12 mouse cellular contexts compared by ENCODE assay signal in the genomic region with DNA sequence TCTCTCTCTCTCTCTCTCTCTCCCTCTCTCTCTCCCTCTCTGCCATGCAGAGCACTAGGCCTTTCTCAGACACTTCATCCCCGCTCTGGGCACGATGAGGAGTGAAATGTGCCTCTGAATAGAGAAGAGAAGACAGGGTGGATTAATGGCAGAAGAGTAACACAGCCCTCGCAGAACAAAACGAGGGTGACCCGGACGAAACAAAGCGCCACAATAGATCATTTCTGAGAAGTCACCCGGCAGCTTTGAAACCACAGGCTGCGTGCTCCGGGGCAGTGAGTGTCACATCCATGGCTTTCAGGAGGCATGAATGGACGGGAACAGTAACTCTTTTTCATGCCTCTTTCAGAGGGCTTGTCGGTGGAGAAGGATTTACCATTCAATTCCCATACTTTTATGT.
A peak's percentile ranks its signal among the peaks of the same experiment; 100 is the strongest.
DNase-seq lines count a peak whose midpoint lies in the region; ATAC-seq and TF ChIP-seq lines count a peak whose summit lies in the region.
"Had no signal": no experiment of that assay in that cellular context is flagged by ENCODE, and none has a peak within 500 bp of the region (broad histone marks: within the 10 kb centered on the region; RNA-seq: fewer than 3 reads in every experiment).

No protein-coding gene starts in this region.

- H3K9me3 ChIP-seq in forebrain, embryonic 13.5 days (replicated peaks) = no peaks in the 10 kb centered on the region
- no peaks in the 10 kb centered on the region for H3K9me3 ChIP-seq in midbrain, embryonic 11.5 days (ENCODE audit: control insufficient read depth, low read length)
- H3K9me3 ChIP-seq in neural tube, embryonic 15.5 days (replicated peaks) = no peaks in the 10 kb centered on the region

- H3K4me3 ChIP-seq in forebrain, embryonic 13.5 days = no peak overlapping the region
- no peak overlapping the region for H3K4me3 ChIP-seq in midbrain, embryonic 11.5 days (ENCODE audit: low read depth, low read length)
- no peak overlapping the region for H3K4me3 ChIP-seq in neural tube, embryonic 15.5 days (replicated peaks)
- H3K4me3 ChIP-seq in layer of hippocampus, adult 2 months = no peak overlapping the region

- peak; percentile 5 to 10 for DNase-seq in kidney, postnatal 4 days
- no peak for DNase-seq in kidney, adult 9 months
- peak; percentile 93 for DNase-seq in midbrain, embryonic 11.5 days (ENCODE audit: low spot score, missing footprints)
- no peak for DNase-seq in layer of hippocampus, adult 2 months (ENCODE audit: low spot score in 2 of 2)
- DNase-seq in spleen, postnatal 36 days (ENCODE audit: low spot score in 2 of 2) = no peak
- no peak for DNase-seq in urinary bladder, postnatal 10 days (ENCODE audit: low spot score)
- DNase-seq: cerebellum, adult 18-20 months; kidney, postnatal 36 days; thymus, adult 2 months had no signal

- peak; percentile 20; the same call in 1 of the 2 replicates for ATAC-seq in forebrain, embryonic 13.5 days
- ATAC-seq in midbrain, embryonic 11.5 days (ENCODE audit: low FRiP score) = peak; percentile 76
- ATAC-seq in neural tube, embryonic 15.5 days (ENCODE audit: low FRiP score) = peak; percentile 72; the same call in 1 of the 2 replicates
- ATAC-seq: activated CD4-positive, CD25-positive, alpha-beta regulatory T cell, adult 4 months had no signal

- peaks cover 44% of the 10 kb centered on the region for H3K4me1 ChIP-seq in forebrain, embryonic 13.5 days
- peaks cover 37% of the 10 kb centered on the region for H3K4me1 ChIP-seq in midbrain, embryonic 11.5 days (ENCODE audit: control insufficient read depth, insufficient read depth, low read length)
- peaks cover 14% of the 10 kb centered on the region for H3K4me1 ChIP-seq in neural tube, embryonic 15.5 days

- H3K27me3 ChIP-seq in forebrain, embryonic 13.5 days = no peaks in the 10 kb centered on the region
- no peaks in the 10 kb centered on the region for H3K27me3 ChIP-seq in midbrain, embryonic 11.5 days (ENCODE audit: control insufficient read depth, insufficient read depth, low read length)
- no peaks in the 10 kb centered on the region for H3K27me3 ChIP-seq in neural tube, embryonic 15.5 days (replicated peaks)

- no peak overlapping the region for H3K4me2 ChIP-seq in forebrain, embryonic 13.5 days
- no peak overlapping the region for H3K4me2 ChIP-seq in midbrain, embryonic 11.5 days
- no peak overlapping the region for H3K4me2 ChIP-seq in neural tube, embryonic 15.5 days

- 8% methylated on average over 12 of the region's 12 CpGs for WGBS in forebrain, embryonic 13.5 days
- 14% methylated on average over 12 of the region's 12 CpGs for WGBS in midbrain, embryonic 11.5 days
- 13% methylated on average over 12 of the region's 12 CpGs for WGBS in neural tube, embryonic 15.5 days

- TF ChIP-seq CTCF in layer of hippocampus, adult 2 months (conservative IDR thresholded peaks at IDR 0.05) = no peak

- no peak overlapping the region for H3K9ac ChIP-seq in forebrain, embryonic 13.5 days
- H3K9ac ChIP-seq in midbrain, embryonic 11.5 days (ENCODE audit: low read length) = no peak overlapping the region
- H3K9ac ChIP-seq in neural tube, embryonic 15.5 days (replicated peaks) = no peak overlapping the region

- H3K36me3 ChIP-seq in forebrain, embryonic 13.5 days (ENCODE audit: poor library complexity, severe bottlenecking) = peaks cover 3% of the 10 kb centered on the region; the same call in 1 of the 2 replicates
- no peaks in the 10 kb centered on the region for H3K36me3 ChIP-seq in midbrain, embryonic 11.5 days (ENCODE audit: control insufficient read depth, insufficient read depth, low read length)
- no peaks in the 10 kb centered on the region for H3K36me3 ChIP-seq in neural tube, embryonic 15.5 days

- H3K27ac ChIP-seq in forebrain, embryonic 13.5 days = no peak overlapping the region
- peak overlapping the region; percentile 13; the same call in 1 of the 2 replicates for H3K27ac ChIP-seq in midbrain, embryonic 11.5 days (ENCODE audit: low read depth, low read length)
- 0 out of 2 replicates have a peak overlapping the region, but pooled peaks have one; percentile 23 for H3K27ac ChIP-seq in neural tube, embryonic 15.5 days (replicated peaks)
- H3K27ac ChIP-seq in layer of hippocampus, adult 2 months = no peak overlapping the region

Comparison
In these comparisons a context has a peak if more than half of its experiments do, and no peak if none do; other contexts are left out.
1. DNase-seq: peak in kidney, postnatal 4 days (2 of 2) and midbrain, embryonic 11.5 days (single experiment); none in kidney, adult 9 months (single experiment), layer of hippocampus, adult 2 months (0 of 2), spleen, postnatal 36 days (0 of 2) and urinary bladder, postnatal 10 days (single experiment).
2. ATAC-seq: peak in every context shown above with its lines; median percentile 76 in midbrain, embryonic 11.5 days; 72 in neural tube, embryonic 15.5 days; 20 in forebrain, embryonic 13.5 days.
3. H3K27ac ChIP-seq: peak in midbrain, embryonic 11.5 days (single experiment) and neural tube, embryonic 15.5 days (single experiment); none in forebrain, embryonic 13.5 days (single experiment) and layer of hippocampus, adult 2 months (single experiment).